Mouse (Mus musculus) urinary bladder, adult 2 months (tissue): ENCODE results near the gene Arhgap9. TPM values are rescaled to one million over a fixed set of nuclear protein-coding genes. Genes with fewer than 3 reads are reported as not detected.

Source experiments
- DNase-seq: peaks from one replicate; pipeline ENCODE4 v3.0.0; 2022; ENCODE audit warnings: low spot score
- polyA plus RNA-seq: library from polyadenylated mRNA; depleted of rRNA; stranded (reverse); fragments of >200 nt; gene quantifications from 2 replicates; pipeline ENCODE4 v1.2.3, GENCODE M21; 2012

The Arhgap9 gene
- polyA plus RNA-seq, 1 experiment = 8.4 TPM

DNA sequence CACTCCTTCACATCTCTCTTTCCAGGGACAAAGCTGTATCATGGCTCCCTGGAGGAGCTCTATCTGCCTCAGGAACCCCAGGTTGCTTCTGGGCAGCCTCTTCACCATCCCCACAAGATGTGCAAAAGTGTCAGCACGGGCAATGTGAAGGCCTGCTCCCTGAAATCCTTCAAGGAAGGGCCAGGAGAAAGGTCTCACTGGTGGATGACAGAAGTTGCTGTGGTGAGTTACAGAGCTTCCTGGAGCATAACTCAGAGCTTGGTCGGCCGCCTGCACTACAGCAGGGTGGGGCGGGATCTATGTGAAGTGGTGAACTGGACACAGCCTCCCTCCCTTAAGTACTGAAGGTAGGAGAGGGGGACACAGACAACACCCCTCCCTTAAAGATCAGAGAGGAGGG lies 905 bp downstream of the Arhgap9 start:
- DNase-seq = no peak

DNA sequence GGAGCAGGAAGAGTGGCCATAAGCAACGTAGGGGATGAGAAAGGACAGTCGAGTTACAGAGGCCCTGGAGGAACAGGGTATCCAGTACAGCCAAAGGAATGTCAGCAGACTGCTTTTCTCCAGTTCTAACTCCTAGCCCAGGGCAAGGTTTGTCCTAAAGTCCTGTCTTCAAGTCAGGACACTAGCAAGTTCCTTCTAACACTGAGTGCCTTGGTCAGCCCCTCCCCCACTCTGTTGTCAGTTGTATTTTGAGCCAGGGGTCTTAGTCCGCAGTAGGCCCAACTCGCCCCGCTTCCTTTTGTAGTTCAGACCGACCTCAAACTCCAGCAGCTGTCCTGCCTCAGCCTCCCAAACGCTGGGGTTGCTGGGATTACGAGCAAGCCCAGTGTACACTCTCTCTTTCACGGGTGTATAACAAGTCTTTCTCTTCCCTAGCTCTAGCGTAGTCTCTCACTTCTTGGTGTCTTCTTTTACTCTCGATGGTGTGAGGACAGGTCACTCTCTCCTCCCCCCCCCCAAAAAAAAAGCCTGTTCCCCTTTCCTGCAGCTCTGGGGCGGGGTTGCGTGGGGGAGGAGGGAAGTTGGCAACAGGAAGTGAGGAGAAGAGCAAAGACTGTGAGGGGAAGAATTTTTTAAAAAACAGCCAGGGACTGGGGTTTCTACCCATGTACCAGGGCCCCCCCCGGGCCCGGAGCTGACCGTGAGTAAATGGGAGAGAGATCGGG lies 1.5 kb downstream of the Arhgap9 start:
- no peak for DNase-seq

DNA sequence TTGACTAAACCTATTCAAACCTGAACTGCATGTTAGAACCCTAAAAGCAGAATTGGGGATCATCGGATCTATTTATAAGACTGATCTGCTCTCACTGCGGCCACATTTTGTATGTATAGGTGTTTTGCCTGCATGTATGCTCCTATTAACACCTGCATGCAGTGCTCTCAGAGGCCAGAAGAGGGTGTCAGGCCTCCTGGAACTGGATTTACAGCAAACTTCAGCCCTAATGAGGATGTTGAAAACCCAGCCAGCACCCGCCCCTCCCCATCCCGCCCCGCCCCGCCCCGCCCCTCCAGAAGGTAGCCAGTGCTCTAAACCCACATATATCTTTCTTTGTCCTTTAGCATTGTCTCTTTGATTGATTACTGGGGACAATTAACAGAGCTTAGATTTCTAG lies 2.7 kb downstream of the Arhgap9 start:
- DNase-seq = no peak

DNA sequence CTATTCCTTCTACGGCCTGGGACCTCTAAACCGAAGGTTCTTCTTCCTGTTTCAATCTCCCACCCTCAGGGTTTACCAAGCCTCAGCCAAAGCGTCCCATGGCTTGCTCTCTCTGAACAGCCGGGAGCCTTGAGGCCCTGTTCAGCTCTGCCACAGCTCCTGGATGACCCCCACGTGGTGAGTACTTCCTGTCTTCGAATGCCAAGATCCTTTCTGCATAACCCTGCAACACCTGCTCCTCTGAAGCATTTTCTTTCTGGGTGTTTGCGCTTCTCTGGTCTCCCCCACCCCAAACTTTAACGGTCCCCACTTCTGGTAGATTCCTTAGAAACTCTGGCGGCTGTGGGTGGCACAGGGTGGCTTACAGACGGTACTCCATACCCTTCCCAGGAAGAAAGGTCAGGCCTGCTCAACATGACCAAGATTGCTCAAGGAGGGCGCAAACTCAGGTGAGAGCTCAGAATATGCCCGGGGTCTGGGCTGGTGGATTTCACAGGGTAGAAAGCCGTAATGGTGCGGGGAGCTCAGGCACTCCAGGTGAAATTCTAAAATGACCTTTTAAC lies 3.8 kb downstream of the Arhgap9 start:
- DNase-seq = no peak

DNA sequence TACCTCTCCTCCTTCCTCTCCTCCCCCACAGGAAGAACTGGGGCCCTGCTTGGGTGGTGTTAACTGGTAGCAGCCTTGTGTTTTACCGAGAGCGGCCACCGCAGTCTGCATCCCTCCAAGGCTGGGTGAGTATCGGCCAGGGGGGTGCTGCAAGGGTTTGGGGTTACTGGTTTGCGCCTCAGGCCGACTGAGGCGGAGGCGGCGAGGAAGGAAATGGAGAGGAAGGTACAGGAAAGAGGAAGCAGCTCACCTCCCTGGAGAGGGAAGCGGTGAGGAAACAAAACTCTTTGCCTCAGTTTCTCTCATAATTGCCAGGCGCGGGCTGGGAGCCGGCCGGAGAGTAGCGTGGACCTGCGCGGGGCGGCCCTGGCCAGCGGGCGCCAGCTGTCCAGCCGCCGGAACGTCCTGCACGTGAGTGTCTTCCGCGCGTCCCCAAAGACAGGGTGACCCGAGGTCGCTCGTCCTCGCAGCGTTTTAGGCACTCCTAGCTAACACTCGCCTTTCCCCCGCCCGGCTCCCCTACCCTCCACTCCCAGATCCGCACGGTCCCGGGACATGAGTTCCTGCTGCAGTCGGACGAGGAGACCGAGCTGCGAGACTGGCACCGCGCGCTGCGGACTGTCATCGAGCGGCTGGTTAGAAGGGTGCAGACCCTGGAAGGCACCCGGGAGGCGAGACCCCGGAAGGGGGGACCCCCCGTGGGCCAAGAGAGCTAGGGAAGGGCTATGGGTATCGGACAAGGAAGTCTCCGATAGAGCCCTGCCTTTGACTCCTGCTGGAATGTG lies 4.4 kb downstream of the Arhgap9 start:
- no peak for DNase-seq

DNA sequence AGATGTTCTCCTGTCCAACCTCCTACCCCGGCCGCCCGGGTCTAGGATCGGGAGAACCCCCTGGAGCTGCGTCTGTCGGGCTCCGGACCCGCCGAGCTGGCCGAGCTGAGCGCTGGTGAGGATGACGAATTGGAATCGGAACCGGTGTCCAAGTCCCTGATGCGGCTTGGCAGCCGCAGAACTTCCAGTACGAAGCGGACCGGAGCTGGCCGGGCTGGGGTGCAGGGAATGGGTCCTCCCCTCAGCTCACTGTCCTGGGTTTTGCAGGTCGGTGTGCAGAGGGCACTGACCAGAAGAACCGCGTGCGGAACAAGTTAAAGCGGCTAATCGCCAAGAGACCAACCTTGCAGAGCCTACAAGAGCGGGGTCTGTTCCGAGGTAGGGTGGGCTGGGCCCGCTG lies 5.1 kb downstream of the Arhgap9 start:
- DNase-seq = no peak

DNA sequence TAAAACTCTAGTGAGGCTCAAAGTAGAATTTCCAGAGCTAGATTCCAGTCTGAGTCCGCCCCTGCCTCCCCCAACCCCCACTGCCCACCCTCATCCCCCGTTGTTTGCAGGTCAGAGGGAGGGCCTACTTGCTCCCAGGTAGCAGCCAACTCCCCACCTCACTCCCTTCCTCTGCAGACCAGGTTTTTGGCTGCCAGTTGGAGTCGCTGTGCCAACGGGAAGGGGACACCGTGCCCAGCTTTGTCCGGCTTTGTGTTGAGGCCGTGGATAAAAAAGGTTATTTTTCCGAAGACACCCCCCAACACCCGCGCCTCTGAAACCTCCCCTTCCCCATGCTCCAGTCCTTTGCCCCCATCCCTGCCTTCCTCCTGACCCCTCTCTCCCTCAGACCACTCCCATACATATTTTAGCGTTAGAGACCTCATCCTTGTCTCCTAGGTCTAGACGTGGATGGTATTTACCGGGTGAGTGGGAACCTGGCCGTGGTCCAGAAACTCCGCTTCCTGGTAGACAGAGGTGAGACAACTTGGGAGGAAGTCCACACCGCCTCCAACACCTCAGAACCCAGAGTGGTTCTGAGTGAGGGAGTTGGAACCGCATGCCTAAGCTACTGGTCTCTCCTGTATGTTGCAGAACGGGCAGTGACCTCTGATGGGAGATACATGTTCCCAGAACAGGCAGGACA lies 5.8 kb downstream of the Arhgap9 start:
- DNase-seq = no peak

DNA sequence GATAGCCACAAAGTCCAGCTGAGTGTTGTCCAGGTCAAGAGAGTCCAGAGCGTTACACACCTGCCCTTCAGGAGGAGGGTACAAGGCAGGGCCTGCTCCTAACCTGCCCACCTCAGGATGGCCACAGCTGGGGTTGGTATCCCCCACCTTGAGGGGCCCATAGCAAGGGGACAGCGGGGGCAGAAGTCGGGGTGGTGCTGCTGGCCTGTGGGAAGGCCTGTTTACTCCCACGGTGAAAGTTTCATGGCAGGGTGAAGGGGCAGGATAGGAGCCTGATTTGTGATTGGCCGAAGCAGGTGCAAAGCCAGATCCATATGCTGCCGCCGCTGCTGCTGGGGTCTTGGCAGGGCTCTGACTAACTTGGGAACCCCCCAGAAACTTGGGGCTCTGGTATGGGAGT lies 8.4 kb downstream of the Arhgap9 start:
- no peak for DNase-seq

DNA sequence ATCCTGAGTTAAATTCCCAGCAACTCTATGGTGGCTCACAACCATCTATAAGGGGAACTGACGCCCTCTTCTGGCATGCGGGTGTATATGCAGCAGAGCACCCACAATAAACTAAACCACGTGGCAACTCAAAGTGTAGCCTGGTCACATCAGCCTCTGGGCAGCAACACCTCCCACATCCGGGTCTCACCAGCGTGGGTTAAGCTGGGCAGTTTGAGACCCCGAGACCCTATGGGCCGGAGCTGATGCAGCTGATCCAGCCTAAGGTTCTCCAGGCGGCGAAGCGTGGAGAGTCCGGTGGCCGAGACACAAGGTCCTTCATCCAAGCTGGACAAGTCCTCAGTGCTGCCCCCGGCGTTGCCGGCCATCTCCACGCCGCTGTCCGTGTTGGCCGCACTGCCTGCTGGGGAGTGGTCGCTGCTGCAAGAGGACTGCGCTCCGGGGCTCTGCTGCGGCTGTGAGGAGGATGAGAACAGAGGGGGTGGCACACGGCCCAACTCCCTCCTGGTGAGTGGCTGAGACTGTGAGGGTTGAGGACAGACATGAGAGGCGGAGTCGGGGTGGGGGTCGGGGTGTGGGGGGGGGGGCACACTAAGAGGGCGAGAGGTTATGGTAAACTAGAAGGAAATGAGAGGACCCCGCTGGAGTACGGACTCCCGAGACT lies 10.6 kb downstream of the Arhgap9 start:
- no peak for DNase-seq

DNA sequence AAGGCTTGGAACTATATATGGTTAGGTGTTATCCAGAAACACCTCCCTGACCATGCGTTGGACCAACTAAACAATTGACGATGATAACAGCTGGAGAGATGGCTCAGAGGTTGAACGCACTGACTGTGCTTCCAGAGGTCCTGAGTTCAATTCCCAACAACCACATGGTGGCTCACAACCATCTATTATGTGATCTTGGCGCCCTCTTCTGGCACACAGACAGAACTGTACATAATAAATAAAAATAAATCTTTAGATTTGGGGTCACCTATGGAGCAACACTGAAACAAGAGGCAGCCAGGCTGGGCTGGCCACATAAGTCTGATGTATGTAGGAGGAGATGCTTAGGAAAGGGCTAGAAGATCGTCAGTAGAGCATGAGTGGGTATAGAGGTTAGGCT lies 11.4 kb downstream of the Arhgap9 start:
- DNase-seq = no peak

DNA sequence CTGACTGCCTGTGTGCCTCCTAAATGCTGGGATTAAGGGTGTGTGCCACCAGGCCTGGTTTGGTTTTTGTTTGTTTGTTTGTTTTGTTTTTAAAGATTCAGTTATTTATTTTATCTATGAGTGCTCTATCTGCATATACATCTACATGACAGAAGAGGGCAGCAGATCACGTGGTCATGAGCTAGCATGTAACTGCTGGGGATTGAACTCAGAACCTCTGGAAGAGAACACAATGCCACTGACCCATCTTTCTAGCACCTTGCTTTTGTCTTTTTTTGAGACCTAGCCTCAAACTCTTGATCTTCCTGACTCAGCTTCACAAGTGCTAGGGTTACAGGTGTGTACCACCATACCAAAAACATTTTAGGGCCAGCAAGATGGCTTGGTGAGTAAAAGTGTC lies 13.5 kb downstream of the Arhgap9 start:
- DNase-seq = no peak

DNA sequence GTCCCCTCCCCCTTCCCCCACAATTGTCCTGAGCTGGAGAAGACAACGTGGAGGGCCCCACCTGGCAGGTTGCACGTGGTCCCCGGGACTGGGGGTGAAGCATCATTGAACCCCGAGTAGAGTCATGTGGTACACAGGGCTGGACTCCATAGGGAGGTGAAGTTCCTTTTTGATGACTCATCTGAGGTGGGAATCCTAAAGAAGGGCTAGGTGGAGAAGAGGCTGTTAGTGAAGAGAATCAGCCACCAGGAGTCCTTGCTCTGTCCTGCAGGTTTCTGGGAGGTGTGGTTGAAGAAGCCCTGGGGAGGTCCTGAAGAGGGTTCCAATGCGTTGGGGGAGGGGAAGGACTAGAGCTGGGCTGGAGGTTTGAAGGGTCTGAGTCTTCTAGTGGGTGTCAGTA lies 15.2 kb downstream of the Arhgap9 start:
- DNase-seq = no peak

DNA sequence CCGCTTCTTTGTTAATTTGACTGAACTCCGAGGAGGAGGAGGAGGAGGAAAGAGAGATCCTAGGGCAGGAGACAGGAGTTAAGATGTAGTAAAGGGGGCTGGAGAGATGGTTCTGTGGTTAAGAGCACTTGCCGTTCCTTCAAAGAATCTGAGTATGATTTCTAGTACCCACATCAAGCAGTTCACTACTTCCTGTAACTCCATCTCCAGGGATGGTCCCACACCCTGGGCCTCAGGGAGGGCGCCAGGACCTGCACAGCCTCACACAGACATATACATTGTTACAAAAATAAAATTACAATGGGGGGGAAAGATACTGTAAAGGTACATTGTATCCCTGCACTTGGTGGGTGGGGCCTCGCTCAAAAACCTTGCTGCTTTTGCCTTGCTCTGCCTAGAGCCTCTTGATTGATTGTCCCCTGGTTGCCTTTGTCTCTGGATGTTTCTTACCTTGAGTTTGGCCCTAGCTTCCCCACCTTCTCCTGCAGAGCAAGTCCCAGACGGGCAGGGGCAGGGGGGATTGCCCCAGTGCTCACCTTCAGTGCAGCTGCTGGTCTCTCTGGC lies 15.9 kb downstream of the Arhgap9 start:
- DNase-seq = no peak

DNA sequence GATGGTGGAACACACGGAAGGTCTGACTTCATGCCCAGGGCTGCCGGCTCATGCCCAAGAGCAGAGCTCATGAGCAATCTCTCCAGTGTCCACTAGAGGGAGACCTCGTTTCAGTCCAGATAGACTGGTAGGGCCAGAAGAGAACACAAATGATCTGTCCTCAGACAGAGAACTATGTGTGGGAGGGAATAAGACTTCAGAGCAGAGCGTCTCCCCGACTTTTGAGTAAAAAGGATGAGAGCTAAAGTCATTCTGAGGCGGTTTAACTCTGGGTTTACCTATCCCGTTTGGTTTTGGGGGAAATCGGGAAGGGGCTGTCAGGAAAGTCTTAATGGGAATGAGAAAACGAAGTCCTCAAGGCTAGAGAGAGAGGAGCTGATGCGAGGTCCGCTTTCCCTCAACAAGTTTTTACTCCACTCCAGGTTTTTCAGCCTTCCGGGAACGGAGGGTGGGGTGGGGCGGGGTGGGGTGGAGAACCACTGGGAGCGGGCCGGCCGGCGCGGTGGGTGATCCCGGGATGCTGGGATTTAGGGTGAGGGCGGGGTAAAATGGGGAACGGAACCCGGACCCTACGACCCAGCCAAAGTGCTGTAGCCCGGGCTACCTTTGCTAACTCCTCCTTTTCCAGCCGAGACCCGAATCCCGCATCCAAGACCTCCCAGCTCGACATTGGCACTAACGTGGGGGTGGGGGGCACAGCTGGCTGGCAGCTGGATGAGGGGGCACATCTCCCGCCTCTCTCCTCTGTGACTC lies 17.3 kb downstream of the Arhgap9 start:
- DNase-seq = no peak

DNA sequence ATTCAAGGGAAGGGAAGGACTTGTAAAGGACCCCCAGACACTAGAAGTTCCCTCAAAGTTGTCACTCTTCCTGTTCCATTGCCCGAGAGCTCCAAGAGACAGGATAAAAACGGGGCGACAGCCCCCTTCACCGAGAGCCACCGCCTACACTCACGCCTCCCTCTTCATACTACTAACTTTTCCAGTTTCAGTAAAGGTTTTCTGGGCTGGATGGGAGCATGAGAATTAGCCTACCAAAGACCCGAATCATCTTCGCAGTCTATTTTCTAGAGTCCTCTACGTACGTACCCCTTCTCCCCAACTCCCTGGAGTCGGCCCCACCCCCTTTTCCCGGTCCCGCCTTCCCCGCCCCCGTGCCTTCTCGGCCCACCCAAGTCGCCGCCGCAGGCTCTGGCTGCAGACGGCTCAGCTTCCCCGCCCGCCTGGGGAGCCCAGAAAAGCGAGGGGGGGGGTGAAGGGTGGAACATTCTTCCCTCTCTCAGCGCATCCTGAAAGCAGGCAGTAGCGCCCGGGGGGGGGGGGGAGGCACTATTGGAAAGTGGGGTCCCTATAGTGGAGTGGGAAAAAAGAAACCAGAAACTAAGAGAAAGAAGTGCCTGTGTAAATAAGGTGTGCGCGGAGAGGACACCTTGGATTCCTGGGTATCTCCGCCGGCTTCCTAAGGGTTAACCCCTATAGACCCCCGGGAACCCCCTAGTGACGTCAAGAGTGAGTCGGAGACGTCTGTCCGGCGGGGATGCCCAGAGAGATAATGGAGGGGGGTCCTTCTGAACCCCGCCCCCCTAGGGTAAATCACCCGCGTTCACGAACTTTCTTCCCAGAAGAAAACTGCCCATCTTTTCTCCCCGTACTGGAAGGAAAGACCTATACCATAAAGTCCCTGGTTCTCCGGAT lies 18.2 kb downstream of the Arhgap9 start:
- no peak for DNase-seq

DNA sequence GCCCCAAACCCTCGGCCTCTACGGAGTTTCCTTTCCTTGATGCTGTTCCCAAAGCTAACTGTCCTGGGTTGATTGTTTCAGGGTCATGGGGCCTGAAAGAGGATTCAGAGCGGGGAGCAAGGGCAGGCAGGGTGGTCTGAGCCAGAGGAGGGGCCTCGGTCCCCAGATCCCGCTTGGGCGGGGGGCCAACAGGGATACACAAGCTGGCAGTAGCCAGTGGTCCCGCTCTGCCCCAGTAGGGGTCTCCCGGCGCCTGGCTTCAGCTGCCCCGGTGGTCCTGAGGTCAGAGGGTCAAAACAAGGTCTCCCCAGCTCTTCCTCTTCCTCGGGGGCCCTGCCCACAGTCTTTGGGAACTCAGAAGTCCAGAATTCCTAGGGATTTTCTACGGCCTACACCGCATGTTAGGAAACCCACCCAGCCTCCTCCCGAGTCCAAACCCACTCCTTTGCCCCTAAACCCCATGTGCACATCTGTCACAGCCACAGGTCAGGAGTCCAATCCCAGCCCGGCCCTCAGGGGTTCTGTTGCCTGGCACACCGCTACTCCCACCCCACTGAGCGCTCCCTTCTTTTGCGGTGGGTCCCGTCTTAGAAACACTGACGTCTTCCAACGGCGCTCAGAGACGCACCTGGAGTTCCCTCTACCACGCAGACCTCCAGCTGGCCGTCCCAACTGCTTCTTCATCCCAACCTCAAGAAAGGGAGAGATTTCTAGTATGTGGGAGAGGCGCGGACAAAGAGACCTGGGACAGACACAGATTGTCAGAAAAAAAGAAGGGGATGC lies 19.0 kb downstream of the Arhgap9 start:
- no peak for DNase-seq

DNA sequence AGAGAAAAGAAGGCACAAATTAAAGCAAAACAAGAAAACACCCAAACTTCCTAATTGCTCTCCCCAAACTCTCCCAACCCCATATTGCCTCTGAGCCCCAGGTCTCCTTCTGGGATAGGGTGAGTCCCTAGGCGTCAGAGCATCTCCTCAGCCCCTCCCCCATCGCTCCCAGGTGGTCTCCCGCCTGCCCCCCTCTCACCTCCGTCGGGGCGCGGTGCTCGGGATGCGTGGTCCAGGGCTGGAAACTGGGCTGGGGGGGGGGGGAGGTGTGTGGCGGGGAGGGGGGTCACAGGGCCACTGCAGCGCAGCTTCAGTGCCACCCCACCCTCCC lies 19.6 kb downstream of the Arhgap9 start:
- DNase-seq = no peak

DNA sequence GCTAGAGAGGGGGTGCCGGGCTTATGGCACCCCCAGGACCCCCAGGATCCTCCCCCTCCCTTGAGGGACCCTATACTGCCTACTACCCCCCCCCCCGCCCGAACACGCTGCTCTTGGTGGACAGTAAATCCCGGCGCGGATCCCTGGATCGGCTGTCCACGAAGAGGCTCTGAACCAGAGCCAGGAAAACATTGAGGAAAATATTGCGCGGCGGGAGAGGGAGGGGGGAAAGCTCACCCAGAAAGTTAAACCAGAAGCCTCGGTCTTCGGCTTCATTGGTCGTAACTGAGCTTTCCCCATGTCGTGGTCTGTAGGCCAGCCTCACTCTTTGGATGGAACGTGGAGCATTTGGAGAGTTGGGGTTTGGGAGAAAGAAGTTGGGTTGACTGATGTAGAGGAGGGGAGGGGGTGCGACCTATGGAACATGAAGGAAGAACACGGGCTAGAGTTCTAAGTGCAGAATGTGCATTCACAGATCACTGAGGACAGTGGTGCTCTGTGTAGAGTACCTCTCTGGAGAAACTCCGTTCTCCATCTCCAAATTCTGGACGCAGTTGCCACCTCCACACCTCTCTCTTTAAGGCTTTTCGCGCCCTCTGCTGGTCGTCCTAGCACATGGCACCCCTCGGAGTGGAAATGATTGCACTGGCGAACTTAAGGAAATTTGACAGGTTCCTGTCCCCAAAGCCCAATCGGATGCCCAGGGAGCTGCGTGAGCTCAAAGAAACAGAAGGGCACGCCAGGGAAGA lies 20.3 kb downstream of the Arhgap9 start, which contains the start of gene Gli1:
Gene Gli1, minus strand, starts transcription at position 84 of the 749 bp plus-strand sequence.
- peak; percentile 64 for DNase-seq
